Mouse (Mus musculus) midbrain, postnatal 0 days (tissue): Measurements from ENCODE around the gene Traf3ip1. TPM values are rescaled to one million over a fixed set of nuclear protein-coding genes. Genes with fewer than 3 reads are reported as not detected.

Source experiments
- ATAC-seq: fragments of 200-750 bp; cut with Nextera tagmentation; 2 replicates; pipeline ENCODE4 v1.8.0; 2017; ENCODE audit warnings: moderate number of reproducible peaks, mild to moderate bottlenecking, moderate TSS enrichment, moderate library complexity; ENCODE audit not compliant: low FRiP score
- DNase-seq: peaks from one replicate; pipeline ENCODE4 v3.0.0-alpha.2; 2015; ENCODE audit warnings: low spot score
- H3K27ac ChIP-seq: fragments of 300-500 bp; sonication (generic); 2 replicates; pipeline ENCODE4 v1.5.1; 2014; ENCODE audit warnings: low read depth, mild to moderate bottlenecking, low read length, mixed read lengths
- H3K27me3 ChIP-seq: fragments of 300-500 bp; sonication (generic); 2 replicates; pipeline ENCODE4 v1.6.1; 2014; ENCODE audit warnings: low read length, control low read depth, mixed read lengths; ENCODE audit not compliant: insufficient read depth
- H3K36me3 ChIP-seq: fragments of 300-500 bp; sonication (generic); 2 replicates; pipeline ENCODE4 v1.6.1; 2014; ENCODE audit warnings: low read length, control low read depth, mixed read lengths; ENCODE audit not compliant: insufficient read depth
- H3K4me1 ChIP-seq: fragments of 300-500 bp; sonication (generic); 2 replicates; pipeline ENCODE4 v1.6.1; 2014; ENCODE audit warnings: mild to moderate bottlenecking, control low read depth, antibody characterized with exemption, low read length, mixed read lengths; ENCODE audit not compliant: insufficient read depth
- H3K4me2 ChIP-seq: fragments of 300-500 bp; sonication (generic); 2 replicates; pipeline ENCODE4 v1.6.1; 2014; ENCODE audit warnings: low read depth, mild to moderate bottlenecking, low read length, mixed read lengths; ENCODE audit not compliant: poor library complexity, severe bottlenecking
- H3K4me3 ChIP-seq: fragments of 300-500 bp; sonication (generic); 2 replicates; pipeline ENCODE4 v1.5.1; 2014; ENCODE audit warnings: low read depth, mild to moderate bottlenecking, low read length, moderate library complexity
- H3K9ac ChIP-seq: fragments of 300-500 bp; sonication (generic); replicated peaks from 2 replicates; pipeline ENCODE4 v1.6.1; 2014; ENCODE audit warnings: mild to moderate bottlenecking, low read length, moderate library complexity, mixed read lengths; ENCODE audit not compliant: poor library complexity, severe bottlenecking
- H3K9me3 ChIP-seq: fragments of 300-500 bp; sonication (generic); 2 replicates; pipeline ENCODE4 v1.6.1; 2016; ENCODE audit warnings: low read length, control low read depth
- CTCF ChIP-seq: IDR thresholded peaks from 2 replicates; pipeline ENCODE4 v1.5.1; 2016; ENCODE audit warnings: antibody characterized with exemption, mild to moderate bottlenecking
- WGBS: fragments of 180-500 bp; shearing (Covaris S2); extraction: QIAGEN DNeasy Blood & Tissue Kit; methylation state at CpG from one replicate; pipeline ENCODE4 v1.1.7; 2014; 5-methylcytosine and 5-hydroxymethylcytosine counted together
- polyA plus RNA-seq: library from polyadenylated mRNA; unstranded; fragments of >200 nt; fragmentation: Nextera tagmentation; extraction: Ambion mirVana; gene quantifications from 2 replicates; pipeline ENCODE4 v1.2.1, GENCODE M21; 2015
- total RNA-seq: library from RNA; depleted of rRNA; stranded (reverse); fragments of >200 nt; gene quantifications from 2 replicates; pipeline ENCODE4 v1.2.3, GENCODE M21; 2014

The Traf3ip1 gene
- total and polyA plus RNA-seq, 2 experiments from 2014 or later: 7.0 to 17.3 TPM

- Histone ChIP-seq H3K4me3 (no peak overlapping the region), H3K36me3 (no peaks in the 10 kb centered on the region), H3K9me3 (no peaks in the 10 kb centered on the region), H3K4me2 (no peak overlapping the region), H3K27ac (no peak overlapping the region), H3K4me1 (no peaks in the 10 kb centered on the region), H3K27me3 (no peaks in the 10 kb centered on the region), H3K9ac (no peak overlapping the region)
- ATAC-seq (no peak), DNase-seq (no peak)
- no peak for TF ChIP-seq CTCF
- WGBS: 71% methylated on average over 3 of the region's 3 CpGs
Observed at GRCm38 (mm10) chr1:91485422-91485821, 9.0 kb upstream of the Traf3ip1 start.

GRCm38 (mm10) chr1:91486165-91486564 is 8.3 kb upstream of the Traf3ip1 start:
- Histone ChIP-seq H3K27me3 (no peaks in the 10 kb centered on the region), H3K4me2 (no peak overlapping the region), H3K4me1 (no peaks in the 10 kb centered on the region), H3K9me3 (no peaks in the 10 kb centered on the region), H3K36me3 (no peaks in the 10 kb centered on the region), H3K27ac (no peak overlapping the region), H3K4me3 (no peak overlapping the region), H3K9ac (no peak overlapping the region)
- 86% methylated on average over 3 of the region's 3 CpGs for WGBS
- TF ChIP-seq CTCF: no peak
- DNase-seq (no peak), ATAC-seq (no peak)

DNA sequence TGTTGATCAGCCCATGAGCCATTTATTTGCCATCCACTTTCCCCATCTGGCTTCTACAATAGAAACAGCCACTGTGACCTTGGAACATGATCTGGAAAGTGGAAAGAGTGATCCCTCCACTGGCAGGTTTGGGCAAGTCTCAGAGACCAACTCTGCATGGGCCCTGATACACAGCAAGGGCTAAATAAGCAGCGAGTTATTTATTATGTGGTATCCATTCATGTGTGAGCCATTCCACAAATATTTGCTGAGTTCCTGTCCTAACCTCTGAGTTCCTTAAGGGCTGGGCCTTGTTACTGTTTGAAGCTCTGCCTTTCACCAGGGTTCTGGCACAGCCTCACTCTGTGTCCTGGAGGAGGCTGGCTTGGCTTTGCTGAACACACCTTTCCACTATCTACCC is 4.1 kb upstream of the Traf3ip1 start:
- H3K4me1 ChIP-seq: peaks cover 2% of the 10 kb centered on the region; the same call in 1 of the 2 replicates
- no peak overlapping the region for H3K27ac ChIP-seq
- no peak for TF ChIP-seq CTCF
- no peak overlapping the region for H3K4me2 ChIP-seq
- no peaks in the 10 kb centered on the region for H3K36me3 ChIP-seq
- ATAC-seq (no peak), DNase-seq (no peak)
- H3K9me3 ChIP-seq: no peaks in the 10 kb centered on the region
- H3K27me3 ChIP-seq: no peaks in the 10 kb centered on the region
- WGBS: 76% methylated on average over 1 of the region's 1 CpGs
- H3K4me3 ChIP-seq: no peak overlapping the region
- no peak overlapping the region for H3K9ac ChIP-seq

DNA sequence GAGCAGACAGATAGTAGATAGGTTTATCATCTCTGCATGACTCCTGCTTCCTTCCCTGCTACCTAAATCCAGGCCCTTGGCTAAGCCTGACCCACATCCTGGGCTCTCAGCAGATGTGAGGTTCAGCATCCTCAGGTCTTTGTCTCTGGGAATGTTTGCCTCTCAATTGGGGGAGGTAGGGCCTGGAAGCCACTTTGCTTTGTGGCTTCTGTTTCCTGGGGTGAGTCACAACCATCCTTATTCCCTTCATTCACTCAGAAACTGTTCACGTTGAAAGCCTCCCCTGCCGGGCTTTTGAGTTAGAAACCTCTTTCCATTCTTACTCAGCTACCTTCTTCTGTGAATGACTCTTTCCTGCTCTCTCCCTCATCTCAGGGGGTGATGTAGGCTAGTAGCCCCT is 1.7 kb upstream of the Traf3ip1 start:
- 14% methylated on average over 2 of the region's 2 CpGs for WGBS
- Histone ChIP-seq H3K36me3 (no peaks in the 10 kb centered on the region), H3K9me3 (no peaks in the 10 kb centered on the region), H3K27ac (no peak overlapping the region), H3K4me1 (peaks cover 10% of the 10 kb centered on the region), H3K27me3 (no peaks in the 10 kb centered on the region), H3K4me2 (no peak overlapping the region), H3K4me3 (no peak overlapping the region), H3K9ac (no peak overlapping the region)
- TF ChIP-seq CTCF: no peak
- no peak for DNase-seq
- no peak for ATAC-seq

DNA sequence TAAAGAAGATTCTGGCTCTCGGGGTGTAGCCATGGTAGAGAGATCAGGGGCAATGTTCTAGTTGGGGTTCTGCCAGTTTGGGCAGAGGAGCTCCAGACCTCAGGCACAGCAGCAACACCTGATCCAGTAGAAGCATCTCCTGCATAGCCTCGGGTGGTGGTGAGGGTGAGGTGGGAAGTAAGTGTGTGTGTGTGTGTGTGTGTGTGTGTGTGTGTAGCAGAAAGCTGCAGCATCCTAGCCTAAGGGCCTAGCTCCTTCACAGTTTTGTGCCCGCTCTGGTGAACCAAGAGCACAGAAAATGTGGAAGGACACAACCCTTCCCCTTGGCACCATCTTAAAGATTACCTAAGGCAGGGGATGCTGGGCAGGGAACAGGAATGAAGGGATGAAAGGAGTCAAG is 509 bp upstream of the Traf3ip1 start:
- H3K9me3 ChIP-seq: no peaks in the 10 kb centered on the region
- DNase-seq: no peak
- H3K4me2 ChIP-seq: peak overlapping the region; percentile 87
- no peaks in the 10 kb centered on the region for H3K27me3 ChIP-seq
- 48% methylated on average over 3 of the region's 3 CpGs for WGBS
- H3K36me3 ChIP-seq: no peaks in the 10 kb centered on the region
- ATAC-seq: no peak
- H3K9ac ChIP-seq: peak overlapping the region; percentile 88; the same call in 1 of the 2 replicates
- no peak overlapping the region for H3K27ac ChIP-seq
- TF ChIP-seq CTCF: no peak
- peak overlapping the region; percentile 85 for H3K4me3 ChIP-seq
- peaks cover 10% of the 10 kb centered on the region for H3K4me1 ChIP-seq

- H3K4me3 ChIP-seq: peak overlapping the region; percentile 85
- H3K27ac ChIP-seq: no peak overlapping the region
- peaks cover 7% of the 10 kb centered on the region; the same call in 1 of the 2 replicates for H3K36me3 ChIP-seq
- DNase-seq (no peak), ATAC-seq (0 out of 2 replicates have a peak, but pooled peaks have one; percentile 1)
- H3K4me2 ChIP-seq: peak overlapping the region; percentile 87
- peaks cover 10% of the 10 kb centered on the region for H3K4me1 ChIP-seq
- WGBS: 48% methylated on average over 5 of the region's 5 CpGs
- H3K9me3 ChIP-seq: no peaks in the 10 kb centered on the region
- no peaks in the 10 kb centered on the region for H3K27me3 ChIP-seq
- H3K9ac ChIP-seq: peak overlapping the region; percentile 88
- no peak for TF ChIP-seq CTCF
Observed at GRCm38 (mm10) chr1:91495321-91495720, 874 bp downstream of the Traf3ip1 start.
